Mouse (Mus musculus): Measurements from ENCODE around the gene Grk6. TPM values are rescaled to one million over a fixed set of nuclear protein-coding genes. Genes with fewer than 3 reads are reported as not detected.
A peak's percentile ranks its signal among the peaks of the same experiment; 100 is the strongest.

Gene Grk6
- polyA plus RNA-seq, 1 experiment from 2014 or later: 52.3 TPM

Small RNA genes lying within 50 kb of the gene (microRNA-seq; reads per million reads assigned to microRNA genes)
- gene Mir6943 (1.7 reads per million), gene Mir6944 (84.5 reads per million, percentile 51 among the genes with 10 or more reads in this experiment), gene Mir6945 (2.5 reads per million, percentile 9 among the genes with 10 or more reads in this experiment)

Other genes starting within 250 kb of the Grk6 start
- 68.0 TPM in 2 replicates for gene Nsd1, start 235.3 kb upstream of the Grk6 start, polyA plus RNA-seq (2014; fragmentation: Nextera tagmentation; extraction: Ambion mirVana)
- gene Prelid1, start 124.6 kb upstream of the Grk6 start, polyA plus RNA-seq (2014; fragmentation: Nextera tagmentation; extraction: Ambion mirVana): 404 and 434 TPM in 2 replicates
- gene Rab24, start 123.1 kb upstream of the Grk6 start, polyA plus RNA-seq (2014; fragmentation: Nextera tagmentation; extraction: Ambion mirVana): 87.9 and 88.0 TPM in 2 replicates
- 26.9 and 30.6 TPM in 2 replicates for gene Mxd3, start 115.2 kb upstream of the Grk6 start, polyA plus RNA-seq (2014; fragmentation: Nextera tagmentation; extraction: Ambion mirVana)
- 75.3 and 82.5 TPM in 2 replicates for gene Lman2, start 82.3 kb upstream of the Grk6 start, polyA plus RNA-seq (2014; fragmentation: Nextera tagmentation; extraction: Ambion mirVana)
- 0.37 and 0.72 TPM in 2 replicates for gene Rgs14, start 75.3 kb upstream of the Grk6 start, polyA plus RNA-seq (2014; fragmentation: Nextera tagmentation; extraction: Ambion mirVana)
- gene Slc34a1, start 46.9 kb upstream of the Grk6 start, polyA plus RNA-seq (2014; fragmentation: Nextera tagmentation; extraction: Ambion mirVana): not detected in 2 replicates
- not detected in 2 replicates for gene Pfn3, start 29.8 kb upstream of the Grk6 start, polyA plus RNA-seq (2014; fragmentation: Nextera tagmentation; extraction: Ambion mirVana)
- gene F12, start 18.3 kb upstream of the Grk6 start, polyA plus RNA-seq (2014; fragmentation: Nextera tagmentation; extraction: Ambion mirVana): 0.14 TPM in 1 of 2 replicates, not detected in the other
- 2.8 and 3.0 TPM in 2 replicates for gene Prr7, start 19.2 kb downstream of the Grk6 start, polyA plus RNA-seq (2014; fragmentation: Nextera tagmentation; extraction: Ambion mirVana)
- gene Dbn1, start 43.0 kb downstream of the Grk6 start, polyA plus RNA-seq (2014; fragmentation: Nextera tagmentation; extraction: Ambion mirVana): 292 and 294 TPM in 2 replicates
- 129 and 140 TPM in 2 replicates for gene Pdlim7, start 68.6 kb downstream of the Grk6 start, polyA plus RNA-seq (2014; fragmentation: Nextera tagmentation; extraction: Ambion mirVana)
- 1.9 TPM in 2 replicates for gene Dok3, start 84.2 kb downstream of the Grk6 start, polyA plus RNA-seq (2014; fragmentation: Nextera tagmentation; extraction: Ambion mirVana)
- gene Ddx41, start 91.6 kb downstream of the Grk6 start, polyA plus RNA-seq (2014; fragmentation: Nextera tagmentation; extraction: Ambion mirVana): 66.7 and 73.8 TPM in 2 replicates
- gene Fam193b, start 126.0 kb downstream of the Grk6 start, polyA plus RNA-seq (2014; fragmentation: Nextera tagmentation; extraction: Ambion mirVana): 39.9 and 40.8 TPM in 2 replicates
- 50.0 and 50.8 TPM in 2 replicates for gene Tmed9, start 128.7 kb downstream of the Grk6 start, polyA plus RNA-seq (2014; fragmentation: Nextera tagmentation; extraction: Ambion mirVana)
- 16.0 and 21.4 TPM in 2 replicates for gene B4galt7, start 154.8 kb downstream of the Grk6 start, polyA plus RNA-seq (2014; fragmentation: Nextera tagmentation; extraction: Ambion mirVana)
- 63.7 and 71.6 TPM in 2 replicates for gene Caml, start 177.9 kb downstream of the Grk6 start, polyA plus RNA-seq (2014; fragmentation: Nextera tagmentation; extraction: Ambion mirVana)
- gene Ddx46, start 190.0 kb downstream of the Grk6 start, polyA plus RNA-seq (2014; fragmentation: Nextera tagmentation; extraction: Ambion mirVana): 48.4 and 63.1 TPM in 2 replicates
- 66.0 and 72.3 TPM in 2 replicates for gene B230219D22Rik, start 248.1 kb downstream of the Grk6 start, polyA plus RNA-seq (2014; fragmentation: Nextera tagmentation; extraction: Ambion mirVana)

Data from midbrain, embryonic 11.5 days (tissue).